ENCODE assay signal across 8 mouse cellular contexts in genomic region chr4:86857113-86858069, GRCm38 (mm10). TPM values are rescaled to one million over a fixed set of nuclear protein-coding genes. Genes with fewer than 3 reads are reported as not detected.
DNase-seq lines count a peak whose midpoint lies in the region; ATAC-seq and TF ChIP-seq lines count a peak whose summit lies in the region.

Gene Rps6, minus strand, starts transcription at chr4:86857412.

- peaks cover 26% of the 10 kb centered on the region for H3K79me2 ChIP-seq in C2C12 (ENCODE audit: control insufficient read depth, insufficient read depth)

- peak; percentile 86 for TF ChIP-seq POLR2A in brain, embryonic 14.5 days (IDR thresholded peaks at IDR 0.05; ENCODE audit: borderline replicate concordance, extremely low read depth, insufficient read depth, insufficient read length, poor library complexity, severe bottlenecking)

- H3K27me3 ChIP-seq in C2C12 (ENCODE audit: control insufficient read depth, insufficient read depth, insufficient read length), result no peaks in the 10 kb centered on the region
- H3K27me3 ChIP-seq in erythroblast, embryonic 14.5 days (ENCODE audit: control insufficient read depth), result no peaks in the 10 kb centered on the region
- H3K27me3 ChIP-seq in heart, embryonic 12.5 days (replicated peaks), result no peaks in the 10 kb centered on the region
- no peaks in the 10 kb centered on the region for H3K27me3 ChIP-seq in kidney, postnatal 0 days (ENCODE audit: insufficient read depth, low read length)
- H3K27me3 ChIP-seq in liver, embryonic 11.5 days (replicated peaks; ENCODE audit: control insufficient read depth, insufficient read depth, low read length), result no peaks in the 10 kb centered on the region
- H3K27me3 ChIP-seq in stomach, embryonic 14.5 days (ENCODE audit: control insufficient read depth, insufficient read depth, low read length), result no peaks in the 10 kb centered on the region

- H3K4me3 ChIP-seq in C2C12 (ENCODE audit: insufficient read depth, poor library complexity, severe bottlenecking), result peak within 1 kb of the TSS; percentile 89
- peak within 1 kb of the TSS; percentile 99 for H3K4me3 ChIP-seq in erythroblast, embryonic 14.5 days (replicated peaks)
- H3K4me3 ChIP-seq in heart, embryonic 12.5 days, result peak within 1 kb of the TSS; percentile 100
- H3K4me3 ChIP-seq in kidney, postnatal 0 days (replicated peaks; ENCODE audit: low read depth, low read length), result peak within 1 kb of the TSS; percentile 99
- peak within 1 kb of the TSS; percentile 100 for H3K4me3 ChIP-seq in liver, embryonic 11.5 days (ENCODE audit: low read depth, low read length)
- peak within 1 kb of the TSS; percentile 82 for H3K4me3 ChIP-seq in stomach, embryonic 14.5 days (ENCODE audit: low read depth, low read length)

- H3ac ChIP-seq in C2C12 (ENCODE audit: control insufficient read depth, insufficient read length, low read depth), result peak within 1 kb of the TSS; percentile 94

- H3K79me3 ChIP-seq in C2C12 (ENCODE audit: low read depth), result peaks cover 21% of the 10 kb centered on the region

- H3K4me2 ChIP-seq in heart, embryonic 12.5 days, result peak within 1 kb of the TSS; percentile 89
- peak within 1 kb of the TSS; percentile 80 for H3K4me2 ChIP-seq in kidney, postnatal 0 days (ENCODE audit: low read length)
- H3K4me2 ChIP-seq in liver, embryonic 11.5 days, result peak within 1 kb of the TSS; percentile 78
- H3K4me2 ChIP-seq in stomach, embryonic 14.5 days (replicated peaks; ENCODE audit: low read depth, low read length), result peak within 1 kb of the TSS; percentile 84

- DNase-seq in brain, embryonic 14.5 days (ENCODE audit: low read depth), result peak; percentile 99
- peak; percentile 98 for DNase-seq in kidney, postnatal 0 days (ENCODE audit: low spot score)
- peak; percentile 88 for DNase-seq in liver, embryonic 11.5 days (ENCODE audit: low spot score)
- peak; percentile 98 for DNase-seq in naive thymus-derived CD4-positive, alpha-beta T cell, adult 2 months (ENCODE audit: low read depth)

- peaks cover 31% of the 10 kb centered on the region for H3K4me1 ChIP-seq in erythroblast, embryonic 14.5 days (ENCODE audit: control insufficient read depth)
- H3K4me1 ChIP-seq in heart, embryonic 12.5 days (replicated peaks), result peaks cover 14% of the 10 kb centered on the region
- H3K4me1 ChIP-seq in kidney, postnatal 0 days (replicated peaks; ENCODE audit: insufficient read depth, low read length), result no peaks in the 10 kb centered on the region; the same call in 1 of the 2 replicates
- H3K4me1 ChIP-seq in liver, embryonic 11.5 days (replicated peaks; ENCODE audit: control insufficient read depth, insufficient read depth, low read length), result peaks cover 14% of the 10 kb centered on the region
- H3K4me1 ChIP-seq in stomach, embryonic 14.5 days (ENCODE audit: control insufficient read depth, insufficient read depth, low read length), result peaks cover 7% of the 10 kb centered on the region; the same call in 1 of the 2 replicates

- peaks cover 36% of the 10 kb centered on the region for H3K36me3 ChIP-seq in C2C12 (ENCODE audit: control insufficient read depth, insufficient read depth)
- peaks cover 40% of the 10 kb centered on the region for H3K36me3 ChIP-seq in erythroblast, embryonic 14.5 days (ENCODE audit: control insufficient read depth)
- H3K36me3 ChIP-seq in heart, embryonic 12.5 days, result peaks cover 32% of the 10 kb centered on the region
- peaks cover 23% of the 10 kb centered on the region for H3K36me3 ChIP-seq in kidney, postnatal 0 days (ENCODE audit: insufficient read depth, low read length)
- H3K36me3 ChIP-seq in liver, embryonic 11.5 days (ENCODE audit: control insufficient read depth, insufficient read depth, low read length), result peaks cover 28% of the 10 kb centered on the region
- H3K36me3 ChIP-seq in stomach, embryonic 14.5 days (ENCODE audit: control insufficient read depth, insufficient read depth, low read length), result peaks cover 24% of the 10 kb centered on the region

- peak within 1 kb of the TSS; percentile 93 for H3K27ac ChIP-seq in heart, embryonic 12.5 days (ENCODE audit: poor library complexity, severe bottlenecking)
- peak within 1 kb of the TSS; percentile 98 for H3K27ac ChIP-seq in kidney, postnatal 0 days
- peak within 1 kb of the TSS; percentile 98 for H3K27ac ChIP-seq in liver, embryonic 11.5 days (ENCODE audit: low read depth, low read length)
- peak within 1 kb of the TSS; percentile 96 for H3K27ac ChIP-seq in stomach, embryonic 14.5 days (ENCODE audit: low read length)

- ATAC-seq in heart, embryonic 12.5 days (ENCODE audit: insufficient number of reproducible peaks, low FRiP score), result peak; percentile 97
- ATAC-seq in kidney, postnatal 0 days (replicated peaks; ENCODE audit: low FRiP score, low read depth), result peak; percentile 97
- peak; percentile 93 for ATAC-seq in liver, embryonic 11.5 days (replicated peaks; ENCODE audit: low FRiP score)
- peak; percentile 98 for ATAC-seq in stomach, embryonic 14.5 days (ENCODE audit: insufficient number of reproducible peaks, insufficient read depth, low FRiP score, low read depth)

- WGBS in heart, embryonic 12.5 days, result under 1% methylated on average over 68 of the region's 68 CpGs
- WGBS in kidney, postnatal 0 days, result under 1% methylated on average over 68 of the region's 68 CpGs
- under 1% methylated on average over 68 of the region's 68 CpGs for WGBS in liver, embryonic 11.5 days
- WGBS in stomach, embryonic 14.5 days, result under 1% methylated on average over 68 of the region's 68 CpGs

- no peaks in the 10 kb centered on the region for H3K9me3 ChIP-seq in erythroblast, embryonic 14.5 days (ENCODE audit: control insufficient read depth, low read length)
- H3K9me3 ChIP-seq in heart, embryonic 12.5 days (replicated peaks), result no peaks in the 10 kb centered on the region
- no peaks in the 10 kb centered on the region for H3K9me3 ChIP-seq in kidney, postnatal 0 days (replicated peaks; ENCODE audit: low read length)
- H3K9me3 ChIP-seq in liver, embryonic 11.5 days (ENCODE audit: control insufficient read depth, low read length), result no peaks in the 10 kb centered on the region
- H3K9me3 ChIP-seq in stomach, embryonic 14.5 days (ENCODE audit: control insufficient read depth, low read depth, low read length), result no peaks in the 10 kb centered on the region

- peak within 1 kb of the TSS; percentile 100 for H3K9ac ChIP-seq in heart, embryonic 12.5 days
- peak within 1 kb of the TSS; percentile 99 for H3K9ac ChIP-seq in kidney, postnatal 0 days (ENCODE audit: low read depth, low read length)
- H3K9ac ChIP-seq in liver, embryonic 11.5 days (ENCODE audit: low read depth, low read length), result peak within 1 kb of the TSS; percentile 100
- peak within 1 kb of the TSS; percentile 99 for H3K9ac ChIP-seq in stomach, embryonic 14.5 days (replicated peaks; ENCODE audit: low read depth, low read length)

- no peak for TF ChIP-seq CTCF in C2C12 (IDR thresholded peaks at IDR 0.05; ENCODE audit: control insufficient read depth, insufficient read depth, insufficient read length)
- TF ChIP-seq CTCF in brain, embryonic 14.5 days (IDR thresholded peaks at IDR 0.05; ENCODE audit: borderline replicate concordance, extremely low read depth, insufficient read depth, insufficient read length), result no peak
- TF ChIP-seq CTCF in kidney, postnatal 0 days (IDR thresholded peaks at IDR 0.05; ENCODE audit: low read depth), result no peak

TF ChIP-seq in C2C12, 6 proteins besides CTCF, POLR2A, EP300 and RAD21:
- TF ChIP-seq USF1 (IDR thresholded peaks at IDR 0.05; ENCODE audit: low read depth) (no peak), MAX (IDR thresholded peaks at IDR 0.05) (peak; percentile 74)

RNA-seq across cellular contexts. Expression of gene Rps6, which starts in this region (rescaled TPM):
- polyA plus RNA-seq in C2C12 (2012; fragmentation: generic; extraction: Trizol), result 2,408 TPM
- polyA plus RNA-seq in brain, embryonic 14.5 days (2012; rRNA removed), result 1,052 and 1,195 TPM in 2 replicates
- polyA plus RNA-seq in erythroblast, embryonic 14.5 days (2012), result 62.6 and 64.6 TPM in 2 replicates
- polyA plus RNA-seq in heart, embryonic 12.5 days (2016; fragmentation: Nextera tagmentation; extraction: Ambion mirVana), result 458 and 459 TPM in 2 replicates
- 781 TPM in 2 replicates for polyA plus RNA-seq in kidney, postnatal 0 days (2015; fragmentation: Nextera tagmentation; extraction: Ambion mirVana)
- 1,053 and 1,060 TPM in 2 replicates for polyA plus RNA-seq in liver, embryonic 11.5 days (2014; fragmentation: Nextera tagmentation; extraction: Ambion mirVana)
- 869 and 870 TPM in 2 replicates for polyA plus RNA-seq in stomach, embryonic 14.5 days (2014; fragmentation: Nextera tagmentation; extraction: Ambion mirVana)

Comparison
In these comparisons a context has a peak if more than half of its experiments do, and no peak if none do; other contexts are left out.
1. Peak in every context shown above with its lines: DNase-seq, ATAC-seq, H3K4me3 ChIP-seq and H3K27ac ChIP-seq.